Mouse (Mus musculus) 3T3-L1 (cell line): ENCODE results near the gene Cep57l1.
"Not testable (repeated sequence)": the region's sequence is repeated elsewhere in the genome, so short reads cannot be mapped to it uniquely, and the experiment has no call there.

Experiments
- DNase-seq: peaks from one replicate; pipeline ENCODE4 v3.0.0-alpha.2; 2015; ENCODE audit warnings: low read depth, low spot score

Gene Cep57l1

GRCm38 (mm10) chr10:41809771-41810563 is at the start of gene Cep57l1, which contains the start of gene Sesn1:
Gene Cep57l1, minus strand, starts transcription at chr10:41809871.
Gene Sesn1, plus strand, starts transcription at chr10:41809935.
- peak; percentile 95 for DNase-seq

DNA sequence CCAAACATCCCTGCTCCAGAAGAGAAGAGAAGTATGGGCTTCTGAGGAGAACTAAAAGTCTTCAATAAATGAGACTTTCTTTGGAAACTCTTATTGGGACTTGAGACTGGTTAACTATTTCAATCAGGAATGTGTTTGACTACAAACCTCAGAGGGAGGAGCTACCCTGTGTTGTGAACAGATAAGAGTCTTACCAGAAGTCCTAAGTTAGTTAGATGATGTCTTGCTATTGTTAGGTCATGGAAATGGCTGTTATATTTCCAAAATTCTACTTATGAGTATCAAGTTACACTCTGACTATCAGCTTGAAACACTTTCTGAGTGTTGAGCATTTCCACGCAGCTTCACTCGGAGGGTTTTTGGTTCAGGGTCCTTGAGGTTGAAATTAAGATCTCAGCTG is 39.0 kb upstream of the Cep57l1 start:
- DNase-seq = no peak

DNA sequence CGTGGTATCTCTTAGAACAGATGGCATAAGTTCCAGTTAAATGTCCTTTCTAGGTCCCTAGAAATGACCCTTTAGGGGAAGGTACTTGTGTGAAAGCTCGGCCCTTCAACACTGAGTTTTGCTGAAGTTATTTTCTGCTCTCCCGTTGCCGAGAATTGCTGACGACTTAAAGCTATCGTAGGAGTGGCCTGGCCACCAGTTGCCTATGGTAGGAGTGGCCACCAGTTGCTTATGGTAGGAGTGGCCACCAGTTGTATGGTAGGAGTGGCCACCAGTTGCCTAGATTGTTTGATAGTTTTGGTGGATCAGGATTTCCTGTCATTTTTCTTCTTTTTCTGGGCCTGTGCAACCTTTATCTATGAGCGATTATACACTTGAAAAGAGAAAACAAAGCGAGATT is 38.1 kb upstream of the Cep57l1 start:
- DNase-seq = no peak

DNA sequence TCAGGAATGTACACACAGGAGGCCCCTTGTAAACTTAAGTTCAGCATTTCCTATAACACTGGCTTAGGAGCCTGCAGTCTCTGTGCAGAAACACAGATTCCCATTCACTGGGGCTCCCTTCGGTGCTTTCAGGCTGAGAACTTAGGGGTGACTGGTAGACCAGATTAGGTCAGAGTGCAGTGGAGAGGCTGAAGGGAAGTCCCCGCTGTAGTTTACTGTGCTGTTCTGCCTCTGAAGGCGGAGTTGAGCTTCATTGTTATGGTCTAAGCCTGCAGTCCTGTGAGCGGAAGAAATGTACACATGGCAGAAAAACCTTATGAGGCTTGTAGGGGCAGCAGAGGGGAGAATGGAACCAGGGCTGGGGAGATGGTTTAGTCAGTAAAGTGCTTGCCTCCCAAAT is 29.2 kb upstream of the Cep57l1 start:
- DNase-seq = no peak

DNA sequence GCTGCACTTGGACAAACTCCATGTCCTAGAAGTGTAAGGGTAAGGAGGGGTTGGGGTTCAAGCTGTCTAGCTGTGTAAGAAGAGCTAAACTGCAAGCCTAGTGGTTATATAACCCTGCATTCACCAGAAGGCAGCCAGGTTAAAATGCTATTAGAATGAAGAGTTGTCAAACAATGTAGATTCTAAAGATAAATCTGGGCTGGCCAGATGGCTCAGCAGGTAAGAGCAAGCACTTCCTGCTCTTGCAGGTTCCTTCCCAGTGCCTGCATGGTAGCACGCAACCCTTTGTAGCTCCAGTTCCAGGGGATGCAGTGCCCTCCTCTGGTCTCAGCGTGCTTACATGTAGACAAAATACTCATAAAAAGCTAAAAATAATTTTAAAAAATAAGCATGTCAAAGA is 24.5 kb upstream of the Cep57l1 start:
- no peak for DNase-seq

DNA sequence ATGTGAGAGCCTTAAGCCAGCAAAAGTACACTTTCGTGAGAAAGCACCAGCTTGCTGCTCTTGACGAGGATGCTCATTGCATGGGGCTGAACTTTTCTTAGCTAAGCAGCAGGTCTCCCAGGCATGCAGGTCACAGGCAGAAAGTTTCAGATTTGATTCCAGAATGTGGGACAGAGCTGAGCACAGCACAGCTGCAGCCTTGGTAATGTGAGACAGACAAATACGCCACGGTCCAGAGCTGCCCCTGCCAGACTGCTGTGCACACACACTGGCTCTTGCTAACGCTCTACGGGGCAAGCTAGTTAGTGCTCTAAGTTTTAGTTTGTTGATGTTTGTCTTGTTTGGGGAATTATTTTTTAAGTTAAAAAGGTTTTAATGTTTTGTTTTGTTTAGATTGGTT is 22.5 kb upstream of the Cep57l1 start:
- no peak for DNase-seq

DNA sequence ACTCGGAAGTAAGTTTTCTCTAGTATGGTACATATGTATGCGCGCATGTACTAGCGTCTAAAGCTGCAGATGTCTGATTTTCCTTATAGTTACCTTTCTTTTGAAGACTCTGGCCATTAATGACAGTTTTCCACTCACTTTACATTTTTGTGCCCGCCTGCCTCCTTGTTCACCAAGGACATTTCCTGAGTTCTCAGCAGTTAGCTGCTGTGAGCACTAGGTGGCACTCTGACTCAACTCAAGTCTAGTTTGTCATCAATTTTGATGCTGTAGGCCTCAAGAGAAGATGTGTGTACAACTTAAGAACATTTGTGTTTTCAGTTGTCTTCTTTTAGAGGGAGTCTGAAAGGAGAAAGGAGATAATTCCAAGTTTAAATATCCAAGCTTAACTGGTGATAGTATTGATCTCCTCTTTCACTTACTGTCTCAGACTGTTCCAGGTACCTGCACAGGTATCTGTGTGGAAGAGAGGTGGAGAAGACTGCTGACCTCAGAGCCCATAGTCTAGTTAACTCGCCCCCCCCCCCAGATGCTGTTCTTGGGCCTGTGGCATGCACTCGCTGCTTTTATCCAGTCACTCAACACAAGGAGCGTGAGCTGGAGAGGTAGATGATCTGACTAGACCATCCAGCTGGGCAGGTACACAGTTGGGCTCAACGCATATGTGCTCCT is 21.3 kb upstream of the Cep57l1 start:
- peak; percentile 79 for DNase-seq

DNA sequence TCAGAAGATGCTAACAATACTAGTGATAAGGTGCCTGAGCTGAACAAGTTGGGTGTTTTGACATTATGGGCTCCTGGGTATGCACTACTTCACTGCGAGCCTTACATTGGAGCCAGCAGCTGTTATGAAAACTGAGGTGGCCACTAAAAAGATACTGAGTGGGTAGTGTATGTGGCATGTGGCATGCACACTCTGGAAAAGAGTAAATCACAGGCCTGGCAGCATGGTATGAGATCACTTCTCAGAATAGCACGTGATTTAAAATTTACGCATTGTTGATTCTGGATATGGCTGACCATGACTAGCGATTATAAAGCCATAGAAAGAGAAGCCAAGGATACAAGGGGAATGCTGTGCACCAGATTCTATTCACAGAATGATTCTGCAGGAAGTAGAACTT is 20.8 kb upstream of the Cep57l1 start:
- peak; percentile 6 for DNase-seq

GRCm38 (mm10) chr10:41829980-41830379 is 20.3 kb upstream of the Cep57l1 start:
- no peak for DNase-seq

DNA sequence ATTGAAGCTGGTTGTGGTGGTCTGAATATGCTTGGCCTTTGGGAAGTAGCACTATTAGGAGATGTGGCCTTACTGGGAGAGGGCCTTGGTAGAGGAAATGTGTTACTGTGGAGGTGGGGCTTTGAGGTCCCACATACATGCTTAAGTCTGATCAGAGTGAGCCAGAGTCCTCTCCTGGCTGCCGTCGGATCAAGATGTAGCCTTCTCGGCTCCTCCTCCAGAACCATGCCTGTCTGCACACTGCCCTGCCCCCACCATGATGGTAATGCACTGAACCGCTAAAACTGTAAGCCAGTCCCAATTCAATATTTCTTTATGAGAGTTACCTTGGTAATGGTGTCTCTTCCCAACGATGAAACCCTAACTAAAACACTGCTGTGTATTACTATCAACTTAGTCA is 19.5 kb upstream of the Cep57l1 start:
- DNase-seq = no peak

GRCm38 (mm10) chr10:41827784-41828183 is 18.1 kb upstream of the Cep57l1 start:
- no peak for DNase-seq

- peak; percentile 46 for DNase-seq
These were observed 16.9 kb upstream of the Cep57l1 start for GRCm38 (mm10) chr10:41826526-41827116.

DNA sequence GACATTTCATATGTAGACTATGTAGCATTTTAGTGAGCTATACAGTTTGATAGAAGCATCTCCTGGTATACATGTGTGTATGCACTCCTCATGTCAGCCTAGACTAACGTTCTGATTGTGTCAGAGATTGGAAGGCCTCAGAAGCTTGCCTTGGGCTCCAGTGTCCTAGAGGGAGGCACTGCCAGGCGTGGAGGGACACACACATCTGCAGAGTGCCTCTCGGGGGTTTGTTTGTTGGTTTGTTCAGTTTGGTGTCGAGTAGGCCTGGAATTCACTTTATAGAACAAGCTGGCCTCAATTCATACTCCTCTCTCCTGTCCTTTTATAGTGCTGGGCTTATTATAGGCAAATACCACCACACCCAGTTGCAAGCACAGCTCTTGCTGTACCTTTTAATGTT is 16.3 kb upstream of the Cep57l1 start:
- no peak for DNase-seq

DNA sequence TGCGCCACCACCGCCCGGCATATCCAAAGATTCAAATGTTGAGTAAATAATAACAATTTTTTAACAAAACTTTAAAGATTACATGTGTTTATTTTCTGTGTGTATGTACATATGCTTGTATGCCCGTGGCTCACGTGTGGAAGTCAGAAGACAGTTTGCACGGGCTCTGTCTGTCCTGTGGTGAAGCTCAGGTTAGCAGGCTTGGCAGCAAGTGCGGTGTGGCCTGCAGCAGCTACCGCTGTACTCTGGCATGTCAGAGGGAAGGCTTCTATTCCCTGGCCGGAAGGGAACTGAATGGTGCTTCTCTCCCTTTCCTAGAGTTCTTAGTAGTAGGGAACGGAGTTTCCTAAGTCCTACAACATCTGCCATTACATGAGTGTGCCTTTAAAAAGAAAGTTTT is 15.4 kb upstream of the Cep57l1 start:
- DNase-seq = no peak

- DNase-seq = peak; percentile 14
These were observed 14.2 kb upstream of the Cep57l1 start for GRCm38 (mm10) chr10:41823916-41824315.

- DNase-seq = not testable (repeated sequence)
These were observed 13.6 kb upstream of the Cep57l1 start for GRCm38 (mm10) chr10:41823282-41823675.

DNA sequence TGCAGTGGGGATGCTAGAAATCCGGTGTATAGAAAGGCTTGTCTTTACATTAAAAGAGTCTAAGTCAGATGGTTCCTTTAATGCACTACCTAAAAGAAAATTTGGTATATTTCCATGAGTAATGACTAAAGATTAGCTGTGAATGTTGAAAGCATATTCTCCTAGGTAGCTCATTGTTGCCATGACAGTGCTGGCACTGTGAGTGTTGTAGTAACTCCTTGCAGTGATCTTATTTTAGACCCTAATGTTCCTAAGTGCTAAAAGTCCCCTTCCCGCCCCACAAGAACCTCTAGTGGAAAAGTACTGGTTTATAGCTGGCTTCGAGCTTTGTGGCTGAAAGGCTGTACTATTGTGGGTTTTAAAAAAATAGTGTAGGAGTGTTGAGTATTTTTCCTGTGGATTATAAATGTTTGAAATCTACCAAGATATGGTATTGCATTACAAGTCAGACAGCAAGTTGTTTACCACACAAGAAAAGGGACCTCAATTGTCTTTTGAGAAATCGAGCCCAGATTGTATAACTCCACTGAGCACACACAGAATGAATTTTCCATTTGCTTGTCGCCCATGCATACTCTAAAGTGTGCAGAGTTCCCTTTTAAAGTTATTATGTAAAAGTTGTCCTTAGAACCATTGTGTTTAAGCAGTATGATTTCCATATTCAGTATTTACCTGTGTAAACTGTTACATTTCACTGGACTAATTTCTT is 13.1 kb upstream of the Cep57l1 start:
- DNase-seq = peak; percentile 75

DNA sequence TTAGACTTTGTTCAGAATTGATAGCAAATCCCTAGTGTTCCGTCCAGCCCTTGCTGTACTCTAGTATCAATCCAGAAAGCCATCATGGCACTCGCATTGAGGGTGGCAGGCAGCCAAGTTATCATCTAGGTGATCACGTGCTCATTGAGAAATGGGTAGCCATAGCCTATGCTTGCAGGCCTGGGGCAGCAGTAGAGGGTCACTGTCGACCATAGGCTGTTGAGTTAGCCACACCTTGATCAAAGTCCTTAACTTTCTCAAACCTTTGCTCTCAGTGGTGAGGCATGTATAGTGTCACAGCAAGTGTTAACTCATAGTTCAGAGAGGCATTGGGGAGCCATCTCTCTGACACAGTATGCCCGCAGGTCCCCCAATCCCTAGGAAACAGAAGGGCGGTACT is 11.5 kb upstream of the Cep57l1 start:
- no peak for DNase-seq

- DNase-seq = no peak
These were observed 10.7 kb upstream of the Cep57l1 start for GRCm38 (mm10) chr10:41820401-41820800.

GRCm38 (mm10) chr10:41819307-41819706 is 9.6 kb upstream of the Cep57l1 start:
- no peak for DNase-seq

GRCm38 (mm10) chr10:41818733-41819070 is 9.0 kb upstream of the Cep57l1 start:
- not testable (repeated sequence) for DNase-seq

GRCm38 (mm10) chr10:41818036-41818732 is 8.5 kb upstream of the Cep57l1 start:
- no peak for DNase-seq
